Mouse (Mus musculus) cerebellum, adult 9-11 months (tissue): Measurements from ENCODE around the gene Pemt.
"Not testable (repeated sequence)": the region's sequence is repeated elsewhere in the genome, so short reads cannot be mapped to it uniquely, and the experiment has no call there.

Experiments used
- DNase-seq: peaks from one replicate; pipeline ENCODE4 v3.0.0; 2022

The Pemt gene

GRCm38 (mm10) chr11:59991365-59991764, 54.9 kb downstream of the Pemt start:
- DNase-seq, result no peak

GRCm38 (mm10) chr11:59989406-59989805, 56.9 kb downstream of the Pemt start:
- no peak for DNase-seq

- DNase-seq, result no peak
Measured at GRCm38 (mm10) chr11:59977831-59978230, 68.5 kb downstream of the Pemt start.

- DNase-seq, result no peak
Measured at GRCm38 (mm10) chr11:59975241-59975640, 71.0 kb downstream of the Pemt start.

- no peak for DNase-seq
Measured at GRCm38 (mm10) chr11:59973389-59973788, 72.9 kb downstream of the Pemt start.

- no peak for DNase-seq
Measured at GRCm38 (mm10) chr11:59971691-59972090, 74.6 kb downstream of the Pemt start.

- no peak for DNase-seq
Measured at GRCm38 (mm10) chr11:59970780-59971179, 75.5 kb downstream of the Pemt start.

GRCm38 (mm10) chr11:59967765-59968164, 78.5 kb downstream of the Pemt start:
- no peak for DNase-seq

GRCm38 (mm10) chr11:59966102-59966483, 80.2 kb downstream of the Pemt start:
- DNase-seq, result no peak

GRCm38 (mm10) chr11:59965227-59966101, 80.8 kb downstream of the Pemt start:
- DNase-seq, result peak; percentile 82

- peak; percentile 89 for DNase-seq
Measured at GRCm38 (mm10) chr11:59964818-59965217, 81.5 kb downstream of the Pemt start, which contains the start of gene Rasd1. Gene Rasd1 (minus strand): TSS chr11:59964944.

- DNase-seq, result peak; percentile 41
Measured at GRCm38 (mm10) chr11:59964163-59964758, 82.0 kb downstream of the Pemt start.

GRCm38 (mm10) chr11:59963364-59964162, 82.7 kb downstream of the Pemt start:
- no peak for DNase-seq

GRCm38 (mm10) chr11:59962590-59962989, 83.7 kb downstream of the Pemt start:
- no peak for DNase-seq

- DNase-seq, result peak; percentile 39
Measured at GRCm38 (mm10) chr11:59961338-59961875, 84.9 kb downstream of the Pemt start.

GRCm38 (mm10) chr11:59960476-59961337, 85.6 kb downstream of the Pemt start:
- no peak for DNase-seq

GRCm38 (mm10) chr11:59959453-59959852, 86.8 kb downstream of the Pemt start:
- no peak for DNase-seq

GRCm38 (mm10) chr11:59956749-59957148, 89.5 kb downstream of the Pemt start:
- DNase-seq, result no peak

GRCm38 (mm10) chr11:59952892-59953291, 93.4 kb downstream of the Pemt start:
- DNase-seq, result no peak

- DNase-seq, result no peak
Measured at GRCm38 (mm10) chr11:59948401-59948767, 97.9 kb downstream of the Pemt start.

GRCm38 (mm10) chr11:59947752-59948400, 98.4 kb downstream of the Pemt start, which contains the start of gene Med9:
Gene Med9 (plus strand): TSS chr11:59948206.
- peak; percentile 93 for DNase-seq

GRCm38 (mm10) chr11:59944855-59945254, 101.4 kb downstream of the Pemt start:
- not testable (repeated sequence) for DNase-seq
